Mouse (Mus musculus) neural tube, postnatal 0 days (tissue): ENCODE data around the gene Zfp42. TPM values are rescaled to one million over a fixed set of nuclear protein-coding genes. Genes with fewer than 3 reads are reported as not detected.

Source experiments
- polyA plus RNA-seq: library from polyadenylated mRNA; unstranded; fragments of >200 nt; fragmentation: Nextera tagmentation; extraction: Ambion mirVana; gene quantifications from 2 replicates; pipeline ENCODE4 v1.2.1, GENCODE M21; 2015

The Zfp42 gene
- polyA plus RNA-seq = not detected in 2 replicates

DNA sequence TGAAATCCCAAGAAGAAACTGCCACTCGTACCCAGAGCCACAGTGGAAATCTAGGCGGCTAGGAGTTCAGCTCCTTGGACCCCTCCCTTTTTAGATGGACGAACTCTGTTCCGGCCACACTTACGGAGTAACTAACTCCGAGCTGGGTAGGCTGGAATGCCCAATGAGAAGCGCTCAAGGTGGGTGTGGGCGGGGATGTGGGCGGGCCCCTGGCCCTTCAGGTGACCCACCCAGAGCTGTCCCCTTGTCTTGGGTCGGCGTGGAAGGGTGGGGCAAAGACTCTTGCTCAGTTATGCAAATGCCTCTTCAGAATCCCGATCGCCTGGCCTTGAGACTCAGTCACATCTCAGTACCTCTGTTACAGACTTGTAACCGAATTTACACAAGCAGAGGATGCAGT lies at the start of gene Zfp42:
Zfp42 (minus strand) TSS at position 85 of the 400 bp plus-strand sequence.

Other genes with a start within 250 kb of the Zfp42 start
- not detected in 2 replicates for gene Triml1, start 165.5 kb downstream of the Zfp42 start, polyA plus RNA-seq
- not detected in 2 replicates for gene Triml2, start 126.4 kb downstream of the Zfp42 start, polyA plus RNA-seq
- not detected in 2 replicates for gene Adam26b, start 221.1 kb upstream of the Zfp42 start, polyA plus RNA-seq